Mouse (Mus musculus): Measurements from ENCODE around the gene Fgfrl1. TPM values are rescaled to one million over a fixed set of nuclear protein-coding genes. Genes with fewer than 3 reads are reported as not detected.

The Fgfrl1 gene
- polyA plus RNA-seq, 1 experiment from 2014 or later: 21.8 TPM

- H3K9ac ChIP-seq: no peak overlapping the region
- H3K4me1 ChIP-seq (replicated peaks): peaks cover 14% of the 10 kb centered on the region; the same call in 1 of the 2 replicates
- H3K4me3 ChIP-seq (replicated peaks): no peak overlapping the region
- 43% methylated on average over 6 of the region's 6 CpGs for WGBS
- peak; percentile 29 for ATAC-seq
- 0 out of 2 replicates have a peak overlapping the region, but pooled peaks have one; percentile 5 for H3K27ac ChIP-seq
- H3K4me2 ChIP-seq (replicated peaks): no peak overlapping the region
- H3K9me3 ChIP-seq: no peaks in the 10 kb centered on the region
- peaks cover 19% of the 10 kb centered on the region for H3K36me3 ChIP-seq
- no peaks in the 10 kb centered on the region for H3K27me3 ChIP-seq (replicated peaks)
Observed at GRCm38 (mm10) chr5:108708981-108709731, 17.0 kb downstream of the Fgfrl1 start.

- Histone ChIP-seq H3K27me3 (replicated peaks) (no peaks in the 10 kb centered on the region), H3K4me2 (replicated peaks) (no peak overlapping the region), H3K27ac (no peak overlapping the region), H3K4me1 (replicated peaks) (0 out of 2 replicates have a peak, but pooled peaks cover 10% of the 10 kb centered on the region), H3K9ac (no peak overlapping the region), H3K9me3 (no peaks in the 10 kb centered on the region), H3K4me3 (replicated peaks) (no peak overlapping the region), H3K36me3 (peaks cover 2% of the 10 kb centered on the region; the same call in 1 of the 2 replicates)
- ATAC-seq: no peak
- WGBS: 75% methylated on average over 6 of the region's 6 CpGs
Observed at GRCm38 (mm10) chr5:108711968-108712367, 19.8 kb downstream of the Fgfrl1 start.

GRCm38 (mm10) chr5:108713096-108713495, 20.9 kb downstream of the Fgfrl1 start:
- H3K4me1 ChIP-seq (replicated peaks): 0 out of 2 replicates have a peak, but pooled peaks cover 10% of the 10 kb centered on the region
- H3K9ac ChIP-seq: no peak overlapping the region
- no peaks in the 10 kb centered on the region for H3K9me3 ChIP-seq
- no peak for ATAC-seq
- no peak overlapping the region for H3K4me3 ChIP-seq (replicated peaks)
- WGBS: 86% methylated on average over 2 of the region's 2 CpGs
- H3K4me2 ChIP-seq (replicated peaks): no peak overlapping the region
- H3K36me3 ChIP-seq: no peaks in the 10 kb centered on the region
- H3K27me3 ChIP-seq (replicated peaks): no peaks in the 10 kb centered on the region
- no peak overlapping the region for H3K27ac ChIP-seq

GRCm38 (mm10) chr5:108713691-108714090, 21.5 kb downstream of the Fgfrl1 start:
- Histone ChIP-seq H3K9ac (no peak overlapping the region), H3K9me3 (no peaks in the 10 kb centered on the region), H3K27me3 (replicated peaks) (no peaks in the 10 kb centered on the region), H3K27ac (no peak overlapping the region), H3K4me3 (replicated peaks) (no peak overlapping the region), H3K36me3 (no peaks in the 10 kb centered on the region), H3K4me1 (replicated peaks) (0 out of 2 replicates have a peak, but pooled peaks cover 7% of the 10 kb centered on the region), H3K4me2 (replicated peaks) (no peak overlapping the region)
- peak; percentile 12 for ATAC-seq

- no peaks in the 10 kb centered on the region for H3K36me3 ChIP-seq
- 55% methylated on average over 6 of the region's 6 CpGs for WGBS
- peak; percentile 69 for ATAC-seq
- no peak overlapping the region for H3K9ac ChIP-seq
- H3K27ac ChIP-seq: no peak overlapping the region
- H3K27me3 ChIP-seq (replicated peaks): no peaks in the 10 kb centered on the region
- H3K4me3 ChIP-seq (replicated peaks): no peak overlapping the region
- H3K4me2 ChIP-seq (replicated peaks): no peak overlapping the region
- no peaks in the 10 kb centered on the region for H3K9me3 ChIP-seq
- H3K4me1 ChIP-seq (replicated peaks): 0 out of 2 replicates have a peak, but pooled peaks cover 4% of the 10 kb centered on the region
Observed at GRCm38 (mm10) chr5:108714149-108714548, 22.0 kb downstream of the Fgfrl1 start.

GRCm38 (mm10) chr5:108715974-108716373, 23.8 kb downstream of the Fgfrl1 start:
- no peak overlapping the region for H3K9ac ChIP-seq
- 81% methylated on average over 1 of the region's 1 CpGs for WGBS
- no peak overlapping the region for H3K27ac ChIP-seq
- H3K36me3 ChIP-seq: no peaks in the 10 kb centered on the region
- ATAC-seq: no peak
- H3K9me3 ChIP-seq: no peaks in the 10 kb centered on the region
- no peaks in the 10 kb centered on the region for H3K27me3 ChIP-seq (replicated peaks)
- H3K4me1 ChIP-seq (replicated peaks): 0 out of 2 replicates have a peak, but pooled peaks cover 4% of the 10 kb centered on the region
- H3K4me2 ChIP-seq (replicated peaks): no peak overlapping the region
- H3K4me3 ChIP-seq (replicated peaks): no peak overlapping the region

GRCm38 (mm10) chr5:108718051-108718450, 25.9 kb downstream of the Fgfrl1 start:
- ATAC-seq: no peak
- Histone ChIP-seq H3K9me3 (no peaks in the 10 kb centered on the region), H3K4me2 (replicated peaks) (no peak overlapping the region), H3K4me1 (replicated peaks) (0 out of 2 replicates have a peak, but pooled peaks cover 4% of the 10 kb centered on the region), H3K27me3 (replicated peaks) (no peaks in the 10 kb centered on the region), H3K27ac (no peak overlapping the region), H3K36me3 (no peaks in the 10 kb centered on the region), H3K4me3 (replicated peaks) (no peak overlapping the region), H3K9ac (no peak overlapping the region)
- 42% methylated on average over 4 of the region's 4 CpGs for WGBS

- Histone ChIP-seq H3K9me3 (no peaks in the 10 kb centered on the region), H3K4me2 (replicated peaks) (no peak overlapping the region), H3K27me3 (replicated peaks) (no peaks in the 10 kb centered on the region), H3K27ac (no peak overlapping the region), H3K9ac (no peak overlapping the region), H3K4me1 (replicated peaks) (no peaks in the 10 kb centered on the region), H3K4me3 (replicated peaks) (no peak overlapping the region), H3K36me3 (no peaks in the 10 kb centered on the region)
- WGBS: 62% methylated on average over 7 of the region's 7 CpGs
- no peak for ATAC-seq
Observed at GRCm38 (mm10) chr5:108719761-108720160, 27.6 kb downstream of the Fgfrl1 start.

- no peak overlapping the region for H3K4me3 ChIP-seq (replicated peaks)
- no peaks in the 10 kb centered on the region for H3K4me1 ChIP-seq (replicated peaks)
- 55% methylated on average over 2 of the region's 2 CpGs for whole genome bisulfite sequencing
- no peaks in the 10 kb centered on the region for H3K27me3 ChIP-seq (replicated peaks)
- no peaks in the 10 kb centered on the region for H3K9me3 ChIP-seq
- no peak overlapping the region for H3K4me2 ChIP-seq (replicated peaks)
- H3K36me3 ChIP-seq: no peaks in the 10 kb centered on the region
- no peak for ATAC-seq
- no peak overlapping the region for H3K9ac ChIP-seq
- H3K27ac ChIP-seq: no peak overlapping the region
Observed at GRCm38 (mm10) chr5:108724006-108724405, 31.8 kb downstream of the Fgfrl1 start.

GRCm38 (mm10) chr5:108726557-108727248, 34.5 kb downstream of the Fgfrl1 start:
- no peak overlapping the region for H3K4me2 ChIP-seq (replicated peaks)
- H3K4me1 ChIP-seq (replicated peaks): no peaks in the 10 kb centered on the region
- H3K36me3 ChIP-seq: no peaks in the 10 kb centered on the region
- no peak overlapping the region for H3K9ac ChIP-seq
- H3K4me3 ChIP-seq (replicated peaks): no peak overlapping the region
- 27% methylated on average over 5 of the region's 5 CpGs for whole genome bisulfite sequencing
- H3K27me3 ChIP-seq (replicated peaks): no peaks in the 10 kb centered on the region
- no peak overlapping the region for H3K27ac ChIP-seq
- ATAC-seq: peak; percentile 91
- H3K9me3 ChIP-seq: no peaks in the 10 kb centered on the region

GRCm38 (mm10) chr5:108727425-108727824, 35.2 kb downstream of the Fgfrl1 start:
- H3K4me2 ChIP-seq (replicated peaks): no peak overlapping the region
- no peak overlapping the region for H3K27ac ChIP-seq
- no peaks in the 10 kb centered on the region for H3K9me3 ChIP-seq
- no peaks in the 10 kb centered on the region for H3K4me1 ChIP-seq (replicated peaks)
- H3K9ac ChIP-seq: no peak overlapping the region
- WGBS: 75% methylated on average over 1 of the region's 1 CpGs
- peak; percentile 65; the same call in 1 of the 2 replicates for ATAC-seq
- no peaks in the 10 kb centered on the region for H3K27me3 ChIP-seq (replicated peaks)
- H3K36me3 ChIP-seq: no peaks in the 10 kb centered on the region
- no peak overlapping the region for H3K4me3 ChIP-seq (replicated peaks)

- Histone ChIP-seq H3K9me3 (no peaks in the 10 kb centered on the region), H3K27me3 (replicated peaks) (no peaks in the 10 kb centered on the region), H3K27ac (no peak overlapping the region), H3K36me3 (no peaks in the 10 kb centered on the region), H3K4me2 (replicated peaks) (no peak overlapping the region), H3K4me1 (replicated peaks) (no peaks in the 10 kb centered on the region), H3K9ac (no peak overlapping the region), H3K4me3 (replicated peaks) (no peak overlapping the region)
- WGBS: 80% methylated on average over 2 of the region's 2 CpGs
- no peak for ATAC-seq
Observed at GRCm38 (mm10) chr5:108741844-108742243, 49.7 kb downstream of the Fgfrl1 start.
